Mouse (Mus musculus) limb, embryonic 11.5 days (tissue): Measurements from ENCODE around the gene Katnb1. TPM values are rescaled to one million over a fixed set of nuclear protein-coding genes. Genes with fewer than 3 reads are reported as not detected.

Experiments
- ATAC-seq: fragments of 200-750 bp; cut with Nextera tagmentation; 2 replicates; pipeline ENCODE4 v1.8.0; 2017; ENCODE audit warnings: low read depth; ENCODE audit not compliant: insufficient number of reproducible peaks, low FRiP score, low TSS enrichment
- DNase-seq: peaks from one replicate; pipeline ENCODE4 v3.0.0-alpha.2; 2015; ENCODE audit warnings: low spot score
- H3K27ac ChIP-seq: fragments of 300-500 bp; sonication (generic); replicated peaks from 2 replicates; pipeline ENCODE4 v1.5.1; 2014; ENCODE audit warnings: low read depth, mild to moderate bottlenecking, low read length
- H3K27me3 ChIP-seq: fragments of 300-500 bp; sonication (generic); 2 replicates; pipeline ENCODE4 v1.6.1; 2014; ENCODE audit warnings: mild to moderate bottlenecking, low read length, mixed read lengths; ENCODE audit not compliant: control insufficient read depth, insufficient read depth
- H3K36me3 ChIP-seq: fragments of 300-500 bp; sonication (generic); 2 replicates; pipeline ENCODE4 v1.6.1; 2014; ENCODE audit warnings: mild to moderate bottlenecking, low read length, moderate library complexity, mixed read lengths; ENCODE audit not compliant: control insufficient read depth, insufficient read depth
- H3K4me1 ChIP-seq: fragments of 300-500 bp; sonication (generic); 2 replicates; pipeline ENCODE4 v1.6.1; 2014; ENCODE audit warnings: low read length, mixed read lengths; ENCODE audit not compliant: control insufficient read depth, insufficient read depth
- H3K4me2 ChIP-seq: fragments of 300-500 bp; sonication (generic); 2 replicates; pipeline ENCODE4 v1.6.1; 2014; ENCODE audit warnings: low read depth, mild to moderate bottlenecking, moderate library complexity; ENCODE audit not compliant: severe bottlenecking
- H3K4me3 ChIP-seq: fragments of 300-500 bp; sonication (generic); 2 replicates; pipeline ENCODE4 v1.5.1; 2014; ENCODE audit warnings: low read depth, low read length
- H3K9ac ChIP-seq: fragments of 300-500 bp; sonication (generic); 2 replicates; pipeline ENCODE4 v1.6.1; 2014; ENCODE audit warnings: mild to moderate bottlenecking, low read length
- H3K9me3 ChIP-seq: fragments of 300-500 bp; sonication (generic); 2 replicates; pipeline ENCODE4 v1.6.1; 2016; ENCODE audit warnings: low read length; ENCODE audit not compliant: control insufficient read depth
- WGBS: fragments of 180-500 bp; shearing (Covaris S2); extraction: QIAGEN DNeasy Blood & Tissue Kit; methylation state at CpG from one replicate; pipeline ENCODE4 v1.1.7; 2014; 5-methylcytosine and 5-hydroxymethylcytosine counted together
- polyA plus RNA-seq: library from polyadenylated mRNA; unstranded; fragments of >200 nt; fragmentation: Nextera tagmentation; extraction: Ambion mirVana; gene quantifications from 2 replicates; pipeline ENCODE4 v1.2.1, GENCODE M21; 2014

Katnb1 gene
- polyA plus RNA-seq, 1 experiment from 2014 or later: 23.6 TPM

DNA sequence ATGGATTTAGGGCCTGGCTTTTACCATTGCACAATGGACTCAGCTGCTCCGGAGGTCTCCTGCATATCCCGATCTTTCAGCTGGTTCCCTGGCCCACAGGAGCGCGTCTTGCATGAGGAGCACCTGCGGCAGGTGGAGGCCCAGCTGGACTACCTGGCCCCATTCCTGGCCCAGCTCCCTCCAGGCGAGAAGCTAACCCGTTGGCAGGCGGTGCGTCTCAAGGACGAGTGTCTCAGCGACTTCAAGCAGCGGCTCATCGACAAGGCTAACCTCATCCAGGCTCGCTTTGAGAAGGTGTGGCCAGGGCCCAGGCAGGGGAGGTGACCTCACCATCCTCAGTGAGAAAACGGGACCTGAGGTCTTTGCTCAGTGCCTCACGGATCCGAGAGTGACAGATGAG, 4.8 kb upstream of the Katnb1 start:
- Histone ChIP-seq H3K9me3 (no peaks in the 10 kb centered on the region), H3K9ac (no peak overlapping the region), H3K4me1 (no peaks in the 10 kb centered on the region), H3K27me3 (no peaks in the 10 kb centered on the region), H3K4me2 (no peak overlapping the region), H3K27ac (no peak overlapping the region), H3K36me3 (no peaks in the 10 kb centered on the region), H3K4me3 (no peak overlapping the region)
- no peak for ATAC-seq
- WGBS: 81% methylated on average over 17 of the region's 17 CpGs
- DNase-seq: no peak

DNA sequence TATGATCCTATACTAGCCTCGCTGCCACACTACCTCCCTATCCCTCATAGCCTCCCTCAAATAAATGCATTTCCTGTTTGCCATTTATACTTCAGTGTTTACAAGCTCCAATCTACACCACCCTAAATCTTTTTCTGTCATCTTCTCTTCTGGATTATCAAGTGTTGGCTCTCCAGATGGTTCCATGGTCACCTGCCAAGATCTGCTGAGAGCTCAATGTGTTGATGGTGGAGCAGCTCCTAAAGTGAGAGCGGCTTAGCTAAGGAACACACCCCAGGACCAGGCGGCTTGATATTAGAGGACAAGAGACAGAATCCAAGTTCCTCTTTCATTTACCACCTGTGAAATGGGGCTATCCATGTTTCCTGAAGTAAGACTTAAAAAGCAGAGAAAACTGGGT, 2.9 kb upstream of the Katnb1 start:
- Histone ChIP-seq H3K36me3 (no peaks in the 10 kb centered on the region), H3K27ac (no peak overlapping the region), H3K4me2 (no peak overlapping the region), H3K27me3 (no peaks in the 10 kb centered on the region), H3K4me1 (peaks cover 7% of the 10 kb centered on the region; the same call in 1 of the 2 replicates), H3K9ac (no peak overlapping the region), H3K9me3 (no peaks in the 10 kb centered on the region), H3K4me3 (no peak overlapping the region)
- 84% methylated on average over 3 of the region's 3 CpGs for WGBS
- ATAC-seq (no peak), DNase-seq (no peak)

DNA sequence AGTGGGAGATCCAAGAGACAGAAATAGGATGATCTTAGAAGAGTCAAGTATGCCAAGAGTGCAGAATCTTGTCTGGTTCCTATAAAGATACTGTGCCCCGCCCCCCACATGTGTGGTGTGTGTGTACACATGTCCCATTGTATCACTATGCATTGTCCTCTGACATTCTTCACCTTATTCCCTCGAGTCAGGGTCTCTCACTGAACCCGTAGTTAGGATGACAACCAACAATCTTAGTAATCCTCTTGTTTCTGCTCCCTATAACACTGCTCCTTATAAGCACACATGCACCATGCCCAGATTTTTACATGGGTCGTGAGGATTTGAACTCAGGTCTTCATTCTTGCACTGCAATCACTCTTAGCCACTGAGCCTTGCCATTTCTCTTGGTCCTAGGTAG, 1.7 kb upstream of the Katnb1 start:
- no peaks in the 10 kb centered on the region for H3K36me3 ChIP-seq
- peaks cover 7% of the 10 kb centered on the region; the same call in 1 of the 2 replicates for H3K4me1 ChIP-seq
- H3K4me2 ChIP-seq: no peak overlapping the region
- no peaks in the 10 kb centered on the region for H3K27me3 ChIP-seq
- ATAC-seq (no peak), DNase-seq (no peak)
- no peak overlapping the region for H3K9ac ChIP-seq
- H3K9me3 ChIP-seq: no peaks in the 10 kb centered on the region
- no peak overlapping the region for H3K27ac ChIP-seq
- 83% methylated on average over 4 of the region's 4 CpGs for WGBS
- H3K4me3 ChIP-seq: no peak overlapping the region

DNA sequence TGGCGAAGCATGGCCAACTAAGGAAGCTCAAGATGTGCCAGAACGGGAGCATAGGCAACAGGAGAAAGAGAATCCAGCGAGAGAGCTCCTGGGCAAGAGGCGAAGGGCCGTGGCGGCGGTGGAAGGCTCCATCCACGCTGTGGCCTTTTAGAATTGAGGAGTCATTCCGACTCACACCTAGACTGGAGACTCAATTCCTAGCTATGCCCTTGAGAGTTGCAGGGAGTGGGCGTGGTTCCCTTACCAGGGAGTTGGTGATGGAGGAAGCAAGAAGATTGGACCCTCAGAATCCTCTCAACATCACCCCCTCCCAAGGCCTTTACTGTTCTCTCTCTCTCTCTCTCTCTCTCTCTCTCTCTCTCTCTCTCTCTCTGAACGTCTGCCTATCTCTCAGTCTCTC, 664 bp downstream of the Katnb1 start:
- no peaks in the 10 kb centered on the region for H3K27me3 ChIP-seq
- no peaks in the 10 kb centered on the region for H3K9me3 ChIP-seq
- peak overlapping the region; percentile 78 for H3K4me3 ChIP-seq
- peak overlapping the region; percentile 65; the same call in 1 of the 2 replicates for H3K27ac ChIP-seq
- no peaks in the 10 kb centered on the region for H3K36me3 ChIP-seq
- H3K4me1 ChIP-seq: peaks cover 7% of the 10 kb centered on the region; the same call in 1 of the 2 replicates
- no peak for ATAC-seq
- DNase-seq: peak; percentile 22
- peak overlapping the region; percentile 81 for H3K9ac ChIP-seq
- H3K4me2 ChIP-seq: peak overlapping the region; percentile 88
- WGBS: 12% methylated on average over 11 of the region's 11 CpGs

DNA sequence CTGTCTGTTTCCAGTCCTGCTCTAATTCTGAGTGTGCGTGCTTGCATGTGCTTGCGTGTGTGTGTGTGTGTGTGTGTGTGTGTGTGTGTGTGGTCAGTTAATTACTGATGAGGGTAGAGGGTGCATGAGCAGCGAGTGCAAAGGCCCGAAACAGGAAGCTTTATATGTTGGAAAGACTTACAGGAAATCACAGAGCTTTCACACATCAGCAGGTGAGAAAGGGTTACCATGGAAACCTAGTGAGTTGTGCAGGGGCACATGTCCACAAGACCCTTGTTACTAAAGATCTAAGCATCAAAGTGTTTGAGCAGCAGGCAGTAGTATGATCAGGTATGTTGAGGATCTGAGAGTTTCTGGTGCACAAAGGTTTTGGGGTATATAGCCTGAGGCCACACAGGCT, 3.3 kb downstream of the Katnb1 start:
- Histone ChIP-seq H3K4me1 (peaks cover 7% of the 10 kb centered on the region; the same call in 1 of the 2 replicates), H3K27ac (no peak overlapping the region)
- ATAC-seq: no peak

DNA sequence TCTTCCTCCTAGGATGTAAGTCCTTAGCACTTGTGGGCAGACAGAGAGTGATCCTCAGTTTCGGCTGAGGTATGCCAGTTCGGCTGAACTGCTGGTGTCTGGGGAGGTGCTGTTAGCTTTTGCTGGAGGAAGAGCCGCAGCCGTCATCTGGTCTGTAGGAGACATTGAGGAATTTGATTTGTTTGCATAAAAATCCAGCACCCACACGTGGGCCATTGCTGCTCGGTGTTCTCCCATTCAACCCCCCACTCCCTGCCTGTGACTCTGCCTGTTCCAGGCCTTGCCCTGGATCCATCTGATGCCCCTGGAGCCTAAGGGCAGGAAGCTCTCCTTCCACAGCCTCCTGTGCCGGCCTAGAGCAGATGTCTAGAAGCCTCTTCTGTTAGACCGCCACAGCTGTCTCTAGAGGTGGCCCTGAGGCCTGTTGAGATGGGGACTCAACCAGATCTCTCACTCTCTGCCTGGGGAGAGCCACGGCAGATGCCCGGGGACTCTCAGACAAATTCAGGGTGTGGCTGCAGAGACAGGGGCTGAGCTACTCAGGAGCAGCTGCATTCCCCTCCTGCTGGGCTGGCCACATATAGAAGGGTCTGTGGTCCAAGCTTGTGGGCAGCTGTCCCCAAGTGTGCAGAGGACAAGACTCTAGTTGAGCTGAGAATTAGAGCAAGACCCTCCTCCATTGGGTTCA, 3.9 kb downstream of the Katnb1 start:
- Histone ChIP-seq H3K4me1 (peaks cover 7% of the 10 kb centered on the region; the same call in 1 of the 2 replicates), H3K9me3 (no peaks in the 10 kb centered on the region), H3K27me3 (no peaks in the 10 kb centered on the region), H3K4me2 (no peak overlapping the region), H3K9ac (no peak overlapping the region), H3K27ac (no peak overlapping the region), H3K36me3 (peaks cover 6% of the 10 kb centered on the region; the same call in 1 of the 2 replicates), H3K4me3 (no peak overlapping the region)
- WGBS: 89% methylated on average over 10 of the region's 10 CpGs
- ATAC-seq (no peak), DNase-seq (no peak)

More for the DNA sequence above, 3.3 kb downstream of the Katnb1 start:
- H3K9me3 ChIP-seq: no peaks in the 10 kb centered on the region
- 88% methylated on average over 4 of the region's 4 CpGs for WGBS
- H3K4me2 ChIP-seq: no peak overlapping the region
- H3K27me3 ChIP-seq: no peaks in the 10 kb centered on the region
- H3K4me3 ChIP-seq: no peak overlapping the region
- no peak overlapping the region for H3K9ac ChIP-seq
- H3K36me3 ChIP-seq: peaks cover 6% of the 10 kb centered on the region; the same call in 1 of the 2 replicates
- DNase-seq: no peak

DNA sequence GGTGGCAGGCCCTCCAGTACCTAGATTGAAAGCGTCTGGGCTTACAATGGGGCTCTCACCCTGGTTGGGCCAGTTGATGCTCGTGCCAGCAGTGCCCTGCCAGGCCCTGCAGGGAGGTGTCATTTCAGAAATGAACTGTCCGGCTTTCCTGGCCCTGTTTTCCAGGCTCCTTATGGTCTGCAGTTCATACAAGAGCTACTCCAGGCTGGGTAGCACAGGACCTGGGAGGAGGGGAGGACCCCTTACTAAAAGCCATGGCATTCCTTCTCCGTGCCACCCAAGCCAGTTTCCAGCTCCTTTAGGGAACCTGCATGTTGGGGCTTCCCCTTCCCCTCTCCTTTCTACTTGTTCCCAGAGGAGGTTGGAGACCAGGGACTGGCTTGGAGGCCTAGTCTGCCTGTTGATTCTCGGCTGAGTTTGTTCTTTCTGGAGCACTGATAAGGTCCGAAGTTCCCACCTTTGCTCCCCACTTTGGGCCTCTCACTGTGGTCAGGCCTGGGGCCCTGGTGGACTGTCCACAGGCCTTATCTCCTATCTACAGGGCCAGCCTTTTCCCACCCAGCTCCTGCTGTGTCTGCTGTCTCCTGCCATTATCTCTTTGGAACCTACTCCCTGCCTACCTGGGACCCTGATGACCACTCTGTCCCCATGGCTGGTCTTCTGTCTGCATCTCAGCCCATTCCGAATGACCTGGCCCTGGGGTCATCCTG, 4.6 kb downstream of the Katnb1 start:
- Histone ChIP-seq H3K9me3 (no peaks in the 10 kb centered on the region), H3K4me3 (no peak overlapping the region), H3K4me1 (peaks cover 7% of the 10 kb centered on the region; the same call in 1 of the 2 replicates), H3K27me3 (no peaks in the 10 kb centered on the region), H3K27ac (no peak overlapping the region), H3K36me3 (peaks cover 6% of the 10 kb centered on the region; the same call in 1 of the 2 replicates), H3K4me2 (no peak overlapping the region), H3K9ac (no peak overlapping the region)
- 85% methylated on average over 7 of the region's 7 CpGs for WGBS
- ATAC-seq (no peak), DNase-seq (no peak)

DNA sequence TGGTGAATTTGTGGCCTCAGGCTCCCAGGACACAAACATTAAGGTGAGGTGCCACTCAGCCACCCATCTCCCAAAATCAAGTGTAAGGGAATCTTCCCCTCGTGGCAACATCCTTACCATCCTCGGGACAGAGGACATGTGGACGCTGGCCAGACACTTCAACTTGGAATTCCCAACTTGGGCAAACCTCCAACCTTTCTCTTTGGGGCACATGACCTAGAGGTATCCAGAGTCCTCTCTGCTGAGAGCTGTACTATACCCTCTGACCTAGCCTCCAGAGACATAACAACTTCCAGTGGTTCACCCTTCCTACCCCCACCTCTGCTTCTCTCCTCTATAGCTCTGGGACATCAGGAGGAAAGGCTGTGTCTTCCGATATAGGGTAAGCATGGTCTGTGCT, 12.6 kb downstream of the Katnb1 start:
- Histone ChIP-seq H3K4me3 (no peak overlapping the region), H3K27me3 (no peaks in the 10 kb centered on the region), H3K27ac (no peak overlapping the region), H3K9ac (no peak overlapping the region), H3K36me3 (peaks cover 9% of the 10 kb centered on the region), H3K9me3 (no peaks in the 10 kb centered on the region), H3K4me2 (no peak overlapping the region), H3K4me1 (no peaks in the 10 kb centered on the region)
- ATAC-seq: no peak
- WGBS: 88% methylated on average over 4 of the region's 4 CpGs
- DNase-seq: no peak
